Mouse (Mus musculus) G1E (cell line): ENCODE measurements around the gene Gpr152.

Experiments
- CTCF ChIP-seq: IDR thresholded peaks from 2 replicates; pipeline ENCODE4 v1.5.1; 2012; ENCODE audit warnings: low read depth, low read length, inconsistent platforms, mixed read lengths
- TAL1 ChIP-seq: conservative IDR thresholded peaks from 2 replicates; pipeline ENCODE4 v1.6.1; 2012; ENCODE audit warnings: low read depth, low read length, inconsistent platforms, mixed read lengths

- TF ChIP-seq CTCF (no peak), TAL1 (no peak)
Measured at GRCm38 (mm10) chr19:4094348-4094747, 45.2 kb upstream of the Gpr152 start.
